Mouse (Mus musculus): ENCODE data around the gene Notch1. TPM values are rescaled to one million over a fixed set of nuclear protein-coding genes. Genes with fewer than 3 reads are reported as not detected.
A peak's percentile ranks its signal among the peaks of the same experiment; 100 is the strongest.

The Notch1 gene
- polyA plus RNA-seq, 1 experiment from 2014 or later: 41.0 TPM

- Histone ChIP-seq H3K9me3 (replicated peaks) (no peaks in the 10 kb centered on the region), H3K9ac (no peak overlapping the region), H3K4me1 (peaks cover 42% of the 10 kb centered on the region), H3K4me2 (replicated peaks) (no peak overlapping the region), H3K27me3 (no peaks in the 10 kb centered on the region; the same call in 1 of the 2 replicates), H3K27ac (no peak overlapping the region), H3K4me3 (no peak overlapping the region), H3K36me3 (no peaks in the 10 kb centered on the region)
- 83% methylated on average over 3 of the region's 3 CpGs for WGBS
- no peak for ATAC-seq (ENCODE audit: low FRiP score)
Observed at GRCm38 (mm10) chr2:26544265-26544664, 27.8 kb upstream of the Notch1 start.

- 91% methylated on average over 8 of the region's 8 CpGs for WGBS
- no peak for ATAC-seq (ENCODE audit: low FRiP score)
- no peak overlapping the region for H3K4me3 ChIP-seq
- H3K36me3 ChIP-seq: no peaks in the 10 kb centered on the region
- no peak overlapping the region for H3K4me2 ChIP-seq (replicated peaks)
- no peaks in the 10 kb centered on the region; the same call in none of the 2 replicates for H3K27me3 ChIP-seq
- H3K9me3 ChIP-seq (replicated peaks): no peaks in the 10 kb centered on the region
- H3K9ac ChIP-seq: no peak overlapping the region
- no peak overlapping the region for H3K27ac ChIP-seq
- H3K4me1 ChIP-seq: peaks cover 42% of the 10 kb centered on the region
Observed at GRCm38 (mm10) chr2:26543768-26544167, 27.3 kb upstream of the Notch1 start.

GRCm38 (mm10) chr2:26543155-26543554, 26.7 kb upstream of the Notch1 start:
- no peak overlapping the region for H3K27ac ChIP-seq
- H3K4me2 ChIP-seq (replicated peaks): no peak overlapping the region
- no peak overlapping the region for H3K9ac ChIP-seq
- H3K36me3 ChIP-seq: no peaks in the 10 kb centered on the region
- ATAC-seq (ENCODE audit: low FRiP score): no peak
- peaks cover 41% of the 10 kb centered on the region for H3K4me1 ChIP-seq
- H3K9me3 ChIP-seq (replicated peaks): no peaks in the 10 kb centered on the region
- 72% methylated on average over 4 of the region's 4 CpGs for WGBS
- H3K27me3 ChIP-seq: no peaks in the 10 kb centered on the region; the same call in none of the 2 replicates
- no peak overlapping the region for H3K4me3 ChIP-seq

GRCm38 (mm10) chr2:26541258-26541910, 24.9 kb upstream of the Notch1 start:
- WGBS: 38% methylated on average over 9 of the region's 9 CpGs
- peak; percentile 33; the same call in 1 of the 2 replicates for ATAC-seq (ENCODE audit: low FRiP score)
- Histone ChIP-seq H3K36me3 (no peaks in the 10 kb centered on the region), H3K9me3 (replicated peaks) (no peaks in the 10 kb centered on the region), H3K27me3 (no peaks in the 10 kb centered on the region; the same call in 1 of the 2 replicates), H3K9ac (no peak overlapping the region), H3K27ac (peak overlapping the region; percentile 64), H3K4me2 (replicated peaks) (no peak overlapping the region), H3K4me3 (no peak overlapping the region), H3K4me1 (peaks cover 30% of the 10 kb centered on the region)

GRCm38 (mm10) chr2:26540721-26541120, 24.3 kb upstream of the Notch1 start:
- H3K9ac ChIP-seq: no peak overlapping the region
- H3K27me3 ChIP-seq: no peaks in the 10 kb centered on the region; the same call in 1 of the 2 replicates
- no peak overlapping the region for H3K4me3 ChIP-seq
- peaks cover 37% of the 10 kb centered on the region for H3K4me1 ChIP-seq
- H3K36me3 ChIP-seq: no peaks in the 10 kb centered on the region
- H3K27ac ChIP-seq: peak overlapping the region; percentile 64
- H3K4me2 ChIP-seq (replicated peaks): no peak overlapping the region
- 22% methylated on average over 7 of the region's 7 CpGs for WGBS
- 0 out of 2 replicates have a peak, but pooled peaks have one; percentile 18 for ATAC-seq (ENCODE audit: low FRiP score)
- H3K9me3 ChIP-seq (replicated peaks): no peaks in the 10 kb centered on the region

GRCm38 (mm10) chr2:26539516-26539915, 23.1 kb upstream of the Notch1 start:
- H3K27ac ChIP-seq: no peak overlapping the region

GRCm38 (mm10) chr2:26535517-26536045, 19.1 kb upstream of the Notch1 start:
- no peak overlapping the region for H3K9ac ChIP-seq
- peaks cover 56% of the 10 kb centered on the region for H3K4me1 ChIP-seq
- H3K27ac ChIP-seq: peak overlapping the region; percentile 64
- H3K4me2 ChIP-seq (replicated peaks): no peak overlapping the region
- H3K9me3 ChIP-seq (replicated peaks): no peaks in the 10 kb centered on the region
- WGBS: 10% methylated on average over 4 of the region's 4 CpGs
- no peak overlapping the region for H3K4me3 ChIP-seq
- H3K27me3 ChIP-seq: no peaks in the 10 kb centered on the region; the same call in 1 of the 2 replicates
- H3K36me3 ChIP-seq: no peaks in the 10 kb centered on the region
- ATAC-seq (ENCODE audit: low FRiP score): peak; percentile 58

More at GRCm38 (mm10) chr2:26539516-26539915, 23.1 kb upstream of the Notch1 start:
- Histone ChIP-seq H3K4me3 (no peak overlapping the region), H3K9me3 (replicated peaks) (no peaks in the 10 kb centered on the region), H3K36me3 (no peaks in the 10 kb centered on the region), H3K27me3 (no peaks in the 10 kb centered on the region; the same call in 1 of the 2 replicates), H3K4me2 (replicated peaks) (no peak overlapping the region), H3K4me1 (peaks cover 48% of the 10 kb centered on the region), H3K9ac (no peak overlapping the region)
- ATAC-seq (ENCODE audit: low FRiP score): no peak
- WGBS: 58% methylated on average over 2 of the region's 2 CpGs

GRCm38 (mm10) chr2:26534616-26535015, 18.2 kb upstream of the Notch1 start:
- no peak overlapping the region for H3K9ac ChIP-seq
- H3K4me2 ChIP-seq (replicated peaks): no peak overlapping the region
- peaks cover 48% of the 10 kb centered on the region for H3K4me1 ChIP-seq
- peak overlapping the region; percentile 79; the same call in 1 of the 2 replicates for H3K27ac ChIP-seq
- H3K27me3 ChIP-seq: no peaks in the 10 kb centered on the region; the same call in 1 of the 2 replicates
- no peaks in the 10 kb centered on the region for H3K9me3 ChIP-seq (replicated peaks)
- H3K36me3 ChIP-seq: no peaks in the 10 kb centered on the region
- 60% methylated on average over 2 of the region's 2 CpGs for WGBS
- no peak for ATAC-seq (ENCODE audit: low FRiP score)
- no peak overlapping the region for H3K4me3 ChIP-seq

GRCm38 (mm10) chr2:26534161-26534560, 17.7 kb upstream of the Notch1 start:
- Histone ChIP-seq H3K4me3 (no peak overlapping the region), H3K9ac (no peak overlapping the region), H3K36me3 (no peaks in the 10 kb centered on the region), H3K4me1 (peaks cover 47% of the 10 kb centered on the region), H3K9me3 (replicated peaks) (no peaks in the 10 kb centered on the region), H3K27ac (peak overlapping the region; percentile 79), H3K4me2 (replicated peaks) (no peak overlapping the region), H3K27me3 (no peaks in the 10 kb centered on the region; the same call in 1 of the 2 replicates)
- 50% methylated on average over 3 of the region's 3 CpGs for WGBS
- ATAC-seq (ENCODE audit: low FRiP score): no peak

GRCm38 (mm10) chr2:26533249-26533648, 16.8 kb upstream of the Notch1 start:
- H3K9me3 ChIP-seq (replicated peaks): no peaks in the 10 kb centered on the region
- peaks cover 47% of the 10 kb centered on the region for H3K4me1 ChIP-seq
- WGBS: 15% methylated on average over 5 of the region's 5 CpGs
- H3K4me3 ChIP-seq: no peak overlapping the region
- no peak overlapping the region; the same call in 1 of the 2 replicates for H3K9ac ChIP-seq
- peak overlapping the region; percentile 79 for H3K27ac ChIP-seq
- no peak overlapping the region for H3K4me2 ChIP-seq (replicated peaks)
- peak; percentile 59 for ATAC-seq (ENCODE audit: low FRiP score)
- H3K36me3 ChIP-seq: no peaks in the 10 kb centered on the region
- no peaks in the 10 kb centered on the region for H3K27me3 ChIP-seq

GRCm38 (mm10) chr2:26531829-26532228, 15.4 kb upstream of the Notch1 start:
- no peaks in the 10 kb centered on the region for H3K27me3 ChIP-seq
- H3K9me3 ChIP-seq (replicated peaks): no peaks in the 10 kb centered on the region
- H3K4me1 ChIP-seq: peaks cover 49% of the 10 kb centered on the region
- no peaks in the 10 kb centered on the region for H3K36me3 ChIP-seq
- WGBS: 66% methylated on average over 6 of the region's 6 CpGs
- no peak overlapping the region for H3K4me2 ChIP-seq (replicated peaks)
- H3K9ac ChIP-seq: no peak overlapping the region
- H3K27ac ChIP-seq: peak overlapping the region; percentile 79
- no peak overlapping the region for H3K4me3 ChIP-seq
- no peak for ATAC-seq (ENCODE audit: low FRiP score)

GRCm38 (mm10) chr2:26529881-26530280, 13.4 kb upstream of the Notch1 start:
- H3K36me3 ChIP-seq: no peaks in the 10 kb centered on the region
- 84% methylated on average over 3 of the region's 3 CpGs for WGBS
- peaks cover 50% of the 10 kb centered on the region for H3K4me1 ChIP-seq
- no peak overlapping the region for H3K4me2 ChIP-seq (replicated peaks)
- H3K27ac ChIP-seq: no peak overlapping the region
- no peaks in the 10 kb centered on the region for H3K9me3 ChIP-seq (replicated peaks)
- no peak overlapping the region for H3K9ac ChIP-seq
- no peaks in the 10 kb centered on the region for H3K27me3 ChIP-seq
- ATAC-seq (ENCODE audit: low FRiP score): no peak
- H3K4me3 ChIP-seq: no peak overlapping the region

Data from hindbrain, embryonic 12.5 days (tissue).